Mouse (Mus musculus) erythroblast, embryonic 14.5 days (primary cell): ENCODE data around the gene Actr8. TPM values are rescaled to one million over a fixed set of nuclear protein-coding genes. Genes with fewer than 3 reads are reported as not detected.

Experiments
- H3K27me3 ChIP-seq: 2 replicates; pipeline ENCODE4 v1.6.1; 2012; ENCODE audit warnings: inconsistent platforms; ENCODE audit not compliant: control insufficient read depth
- H3K36me3 ChIP-seq: 2 replicates; pipeline ENCODE4 v1.6.1; 2012; ENCODE audit warnings: mild to moderate bottlenecking, inconsistent platforms; ENCODE audit not compliant: control insufficient read depth
- H3K4me1 ChIP-seq: 2 replicates; pipeline ENCODE4 v1.6.1; 2012; ENCODE audit warnings: inconsistent platforms; ENCODE audit not compliant: control insufficient read depth
- H3K4me3 ChIP-seq: replicated peaks from 2 replicates; pipeline ENCODE3; 2012; ENCODE audit warnings: moderate library complexity, mild to moderate bottlenecking, inconsistent platforms
- H3K9me3 ChIP-seq: 2 replicates; pipeline ENCODE4 v1.6.1; 2012; ENCODE audit warnings: low read length, inconsistent platforms, mixed read lengths; ENCODE audit not compliant: control insufficient read depth
- GATA1 ChIP-seq: IDR thresholded peaks from 2 replicates; pipeline ENCODE4 v1.6.1; 2012; ENCODE audit warnings: low read length, inconsistent platforms, mixed read lengths
- TAL1 ChIP-seq: IDR thresholded peaks from 3 replicates; pipeline ENCODE4 v1.6.1; 2012; ENCODE audit warnings: low read length, inconsistent platforms, mixed read lengths
- polyA plus RNA-seq: library from polyadenylated mRNA; stranded (reverse); fragments of >175 nt; gene quantifications from 2 replicates; pipeline ENCODE4 v1.2.3, GENCODE M21; 2012

The Actr8 gene
- 2.2 and 2.5 TPM in 2 replicates for polyA plus RNA-seq

- no peaks in the 10 kb centered on the region; the same call in 1 of the 2 replicates for H3K9me3 ChIP-seq
- H3K27me3 ChIP-seq: no peaks in the 10 kb centered on the region
- peaks cover 22% of the 10 kb centered on the region for H3K4me1 ChIP-seq
- H3K36me3 ChIP-seq: peaks cover 64% of the 10 kb centered on the region
- peak within 1 kb of the TSS; percentile 100 for H3K4me3 ChIP-seq
- TF ChIP-seq TAL1 (no peak), GATA1 (no peak)
Observed at GRCm38 (mm10) chr14:29978254-29979204, at the start of gene Actr8. TSS of gene Actr8 (plus strand) at chr14:29978337.

- Histone ChIP-seq H3K4me3 (no peak overlapping the region), H3K9me3 (no peaks in the 10 kb centered on the region), H3K36me3 (no peaks in the 10 kb centered on the region), H3K4me1 (no peaks in the 10 kb centered on the region), H3K27me3 (no peaks in the 10 kb centered on the region)
- TF ChIP-seq TAL1 (no peak), GATA1 (no peak)
Observed at GRCm38 (mm10) chr14:29928966-29929365, 49.2 kb upstream of the Actr8 start.

- Histone ChIP-seq H3K27me3 (no peaks in the 10 kb centered on the region), H3K4me3 (no peak overlapping the region), H3K36me3 (no peaks in the 10 kb centered on the region), H3K4me1 (peaks cover 3% of the 10 kb centered on the region; the same call in 1 of the 2 replicates), H3K9me3 (no peaks in the 10 kb centered on the region)
- no peak for TF ChIP-seq TAL1
- no peak for TF ChIP-seq GATA1
Observed at GRCm38 (mm10) chr14:29935516-29935915, 42.6 kb upstream of the Actr8 start.

- H3K27me3 ChIP-seq: no peaks in the 10 kb centered on the region
- H3K9me3 ChIP-seq: no peaks in the 10 kb centered on the region
- H3K36me3 ChIP-seq: no peaks in the 10 kb centered on the region
- TF ChIP-seq GATA1: no peak
- no peak for TF ChIP-seq TAL1
- H3K4me3 ChIP-seq: no peak overlapping the region
- peaks cover 3% of the 10 kb centered on the region; the same call in 1 of the 2 replicates for H3K4me1 ChIP-seq
Observed at GRCm38 (mm10) chr14:29937466-29937865, 40.7 kb upstream of the Actr8 start.

- Histone ChIP-seq H3K4me1 (peaks cover 3% of the 10 kb centered on the region; the same call in 1 of the 2 replicates), H3K36me3 (no peaks in the 10 kb centered on the region), H3K9me3 (no peaks in the 10 kb centered on the region), H3K4me3 (no peak overlapping the region), H3K27me3 (no peaks in the 10 kb centered on the region)
- TF ChIP-seq TAL1 (no peak), GATA1 (no peak)
Observed at GRCm38 (mm10) chr14:29939600-29940312, 38.4 kb upstream of the Actr8 start.

- Histone ChIP-seq H3K4me1 (peaks cover 3% of the 10 kb centered on the region; the same call in 1 of the 2 replicates), H3K36me3 (no peaks in the 10 kb centered on the region), H3K9me3 (no peaks in the 10 kb centered on the region), H3K4me3 (no peak overlapping the region), H3K27me3 (no peaks in the 10 kb centered on the region)
- TF ChIP-seq TAL1 (no peak), GATA1 (no peak)
Observed at GRCm38 (mm10) chr14:29940313-29940812, 37.8 kb upstream of the Actr8 start.

GRCm38 (mm10) chr14:29940877-29941276, 37.3 kb upstream of the Actr8 start:
- Histone ChIP-seq H3K4me1 (peaks cover 3% of the 10 kb centered on the region; the same call in 1 of the 2 replicates), H3K4me3 (no peak overlapping the region), H3K27me3 (no peaks in the 10 kb centered on the region), H3K9me3 (no peaks in the 10 kb centered on the region), H3K36me3 (no peaks in the 10 kb centered on the region)
- TF ChIP-seq TAL1 (no peak), GATA1 (no peak)

GRCm38 (mm10) chr14:29946761-29947309, 31.3 kb upstream of the Actr8 start:
- Histone ChIP-seq H3K9me3 (no peaks in the 10 kb centered on the region), H3K4me3 (no peak overlapping the region), H3K36me3 (no peaks in the 10 kb centered on the region), H3K27me3 (no peaks in the 10 kb centered on the region), H3K4me1 (peaks cover 7% of the 10 kb centered on the region)
- TF ChIP-seq GATA1 (no peak), TAL1 (no peak)
